Mouse (Mus musculus) kidney, adult 2 months (tissue): Measurements from ENCODE around the gene Timm17b. TPM values are rescaled to one million over a fixed set of nuclear protein-coding genes. Genes with fewer than 3 reads are reported as not detected.

Source experiments
- DNase-seq: peaks from one replicate; pipeline ENCODE4 v3.0.0; 2021
- H3K27ac ChIP-seq: fragments of 200-500 bp; 2 replicates; pipeline ENCODE4 v1.5.1; 2012; ENCODE audit warnings: low read depth, low read length, control low read depth, inconsistent platforms; ENCODE audit not compliant: insufficient read depth
- H3K27me3 ChIP-seq: fragments of 200-500 bp; replicated peaks from 2 replicates; pipeline ENCODE4 v1.6.1; 2012; ENCODE audit warnings: mild to moderate bottlenecking, moderate library complexity, low read length, inconsistent platforms; ENCODE audit not compliant: control insufficient read depth, insufficient read depth
- H3K36me3 ChIP-seq: fragments of 200-500 bp; 2 replicates; pipeline ENCODE4 v1.6.1; 2012; ENCODE audit warnings: mild to moderate bottlenecking, moderate library complexity, low read length, inconsistent platforms; ENCODE audit not compliant: control insufficient read depth, insufficient read depth
- H3K4me1 ChIP-seq: fragments of 200-500 bp; 2 replicates; pipeline ENCODE4 v1.6.1; 2011; ENCODE audit warnings: low read length; ENCODE audit not compliant: control insufficient read depth, insufficient read depth
- H3K4me3 ChIP-seq: fragments of 200-500 bp; 2 replicates; pipeline ENCODE4 v1.5.1; 2011; ENCODE audit warnings: mild to moderate bottlenecking, low read depth, low read length, control low read depth; ENCODE audit not compliant: insufficient read depth
- CTCF ChIP-seq: fragments of 200-500 bp; conservative IDR thresholded peaks from 2 replicates; pipeline ENCODE4 v1.5.1; 2011; ENCODE audit warnings: low read depth, mild to moderate bottlenecking, control low read depth, low read length, moderate library complexity, mixed read lengths; ENCODE audit not compliant: insufficient read depth, insufficient read length
- POLR2A ChIP-seq: fragments of 200-500 bp; IDR thresholded peaks from one replicate; pipeline ENCODE4 v1.6.1; 2011; ENCODE audit warnings: low read depth, low read length, control low read depth
- WGBS: fragments of 180-500 bp; shearing (Covaris S2); methylation state at CpG from one replicate; pipeline ENCODE4 v1.1.7; 2018; 5-methylcytosine and 5-hydroxymethylcytosine counted together
- polyA plus RNA-seq: library from polyadenylated mRNA; depleted of rRNA; stranded (reverse); fragments of >200 nt; gene quantifications from 2 replicates; pipeline ENCODE4 v1.2.3, GENCODE M21; 2012; rRNA removed

The Timm17b gene
- 47.0 and 60.9 TPM in 2 replicates for polyA plus RNA-seq

DNA sequence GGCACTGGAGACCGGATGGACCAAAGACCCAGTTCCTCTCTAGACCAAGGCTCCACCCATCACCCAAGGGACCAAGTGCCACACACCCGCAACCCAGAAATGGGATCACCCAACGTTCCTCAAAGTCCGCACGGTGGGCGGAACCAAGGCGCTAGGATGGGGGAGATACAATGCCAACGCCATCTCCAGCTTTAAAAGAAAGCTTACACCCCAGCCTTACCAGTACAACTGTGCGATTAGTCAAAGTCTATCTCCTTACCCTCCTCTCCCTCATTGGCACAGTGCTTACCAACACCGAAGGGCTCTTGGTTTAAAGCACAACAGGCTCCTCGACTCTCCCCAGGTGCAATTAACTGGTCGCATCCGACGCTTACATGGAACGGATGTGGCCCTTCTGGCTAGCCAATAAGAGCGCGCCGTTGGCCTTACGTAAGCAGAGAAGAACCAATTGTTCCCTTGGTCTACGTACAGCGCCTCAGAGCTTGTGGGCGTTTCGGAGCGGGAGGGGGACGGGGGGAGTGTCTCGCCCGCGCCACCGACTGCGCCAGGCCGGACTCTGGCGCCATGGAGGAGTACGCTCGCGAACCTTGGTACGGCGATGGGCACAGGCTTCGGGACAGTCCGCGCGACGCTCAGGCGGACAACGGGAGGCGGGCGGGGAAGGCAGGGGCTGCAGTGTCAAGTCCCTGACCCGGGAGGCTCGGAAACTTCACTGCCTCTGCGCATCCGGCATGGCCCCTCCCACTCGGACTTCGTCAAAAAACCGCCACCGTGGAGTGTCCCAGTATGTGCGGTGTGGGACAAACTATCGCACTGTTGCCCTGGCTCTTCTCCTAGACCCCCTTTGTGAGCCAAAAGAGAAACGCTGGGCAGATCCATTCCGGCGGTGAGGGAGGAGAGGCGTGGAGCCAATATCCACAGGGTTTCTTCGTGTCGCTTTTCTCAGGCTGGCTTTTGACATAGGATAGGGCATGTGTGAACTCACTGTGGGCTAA, at the start of gene Timm17b, which contains the start of gene Pqbp1:
Gene Timm17b, plus strand, starts transcription at position 478 of the 995 bp plus-strand sequence.
Gene Pqbp1, minus strand, starts transcription at position 390 of the 995 bp plus-strand sequence.
- TF ChIP-seq POLR2A = no peak
- no peak for TF ChIP-seq CTCF
- WGBS = under 1% methylated on average over 62 of the region's 62 CpGs
- peak; percentile 95 for DNase-seq
- H3K4me1 ChIP-seq = no peaks in the 10 kb centered on the region; the same call in 1 of the 2 replicates
- H3K27ac ChIP-seq = peak within 1 kb of the TSS; percentile 94
- H3K27me3 ChIP-seq = no peaks in the 10 kb centered on the region
- H3K4me3 ChIP-seq = peak within 1 kb of the TSS; percentile 93
- no peaks in the 10 kb centered on the region for H3K36me3 ChIP-seq

DNA sequence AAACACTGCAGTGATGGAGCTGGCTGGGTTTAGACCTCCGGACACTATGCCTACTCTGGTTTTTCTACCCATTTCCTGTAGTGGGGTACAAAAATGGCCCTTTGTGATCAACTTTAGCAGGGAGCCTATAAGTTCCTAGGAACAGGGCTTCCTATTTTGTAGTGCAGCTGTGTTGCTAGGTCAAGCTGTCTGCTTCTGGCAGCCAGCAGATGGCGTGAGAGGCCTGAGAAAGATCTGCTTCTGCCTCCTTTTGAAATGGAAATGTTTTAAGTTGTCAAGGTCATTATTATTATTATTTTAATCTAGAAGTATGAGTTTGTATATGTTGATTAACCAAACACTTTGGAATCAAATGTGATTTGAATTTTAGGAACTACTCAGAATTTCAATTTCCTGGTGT, 44.6 kb upstream of the Timm17b start:
- H3K4me3 ChIP-seq = no peak overlapping the region
- H3K4me1 ChIP-seq = no peaks in the 10 kb centered on the region
- no peaks in the 10 kb centered on the region; the same call in 1 of the 2 replicates for H3K36me3 ChIP-seq
- 46% methylated on average over 2 of the region's 2 CpGs for WGBS
- no peak for TF ChIP-seq POLR2A
- peak; percentile 64 for TF ChIP-seq CTCF
- H3K27ac ChIP-seq = no peak overlapping the region
- H3K27me3 ChIP-seq = no peaks in the 10 kb centered on the region
- DNase-seq = peak; percentile 27

DNA sequence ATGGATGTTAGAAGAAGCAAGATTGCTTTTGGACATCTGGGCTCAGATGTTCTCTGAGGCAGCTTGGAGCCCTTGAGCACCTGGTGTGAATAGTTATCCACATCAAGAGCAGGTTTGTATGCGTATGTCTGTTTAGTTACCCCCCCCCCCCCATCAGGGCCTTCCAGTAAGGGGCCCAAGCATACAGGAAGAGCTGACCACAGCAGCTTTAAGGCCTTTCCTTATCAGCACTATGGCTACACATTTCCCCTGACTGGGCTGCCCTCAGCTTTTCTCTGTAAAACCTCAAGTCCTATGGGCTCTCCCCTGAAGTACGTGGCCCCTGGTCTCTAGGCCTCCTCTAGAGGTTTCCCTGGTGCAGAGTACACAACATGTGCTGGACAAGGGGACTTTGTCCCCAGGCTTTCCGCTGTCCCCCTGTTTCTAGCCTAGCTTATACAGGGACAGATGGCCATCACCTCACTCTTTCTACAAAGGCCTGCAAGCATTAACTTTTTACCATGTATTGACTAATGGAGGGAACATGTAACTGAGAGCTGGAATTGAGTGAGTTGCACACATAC, 39.9 kb upstream of the Timm17b start:
- no peak for TF ChIP-seq POLR2A
- no peak for TF ChIP-seq CTCF
- no peak for DNase-seq
- no peak overlapping the region for H3K27ac ChIP-seq
- no peaks in the 10 kb centered on the region; the same call in 1 of the 2 replicates for H3K36me3 ChIP-seq
- no peaks in the 10 kb centered on the region for H3K4me1 ChIP-seq
- H3K27me3 ChIP-seq = no peaks in the 10 kb centered on the region
- H3K4me3 ChIP-seq = no peak overlapping the region
- WGBS = 78% methylated on average over 3 of the region's 3 CpGs

DNA sequence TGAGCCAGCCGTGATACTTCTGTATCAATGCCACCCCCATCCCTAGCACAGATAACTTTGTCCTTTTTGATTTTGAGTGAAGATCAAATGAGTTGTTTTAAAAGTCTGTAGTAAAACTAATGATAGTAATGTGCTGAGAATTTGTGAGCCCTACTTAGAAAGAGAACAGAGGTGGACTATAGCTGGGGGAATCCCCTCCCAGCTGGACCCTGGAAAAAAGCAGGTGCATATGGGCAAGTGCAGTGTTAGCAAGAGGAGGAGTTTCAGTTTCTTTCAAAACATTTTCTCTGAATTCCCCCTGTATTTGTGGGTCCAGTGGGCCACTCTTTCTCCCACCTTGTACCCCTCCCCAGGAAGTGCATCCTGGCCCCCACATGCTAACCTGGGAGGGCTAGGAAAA, 36.0 kb upstream of the Timm17b start:
- Histone ChIP-seq H3K27me3 (no peaks in the 10 kb centered on the region), H3K27ac (no peak overlapping the region), H3K4me1 (no peaks in the 10 kb centered on the region), H3K4me3 (no peak overlapping the region), H3K36me3 (no peaks in the 10 kb centered on the region; the same call in 1 of the 2 replicates)
- no peak for DNase-seq
- TF ChIP-seq POLR2A = no peak
- TF ChIP-seq CTCF = no peak
- WGBS = 82% methylated on average over 1 of the region's 1 CpGs

DNA sequence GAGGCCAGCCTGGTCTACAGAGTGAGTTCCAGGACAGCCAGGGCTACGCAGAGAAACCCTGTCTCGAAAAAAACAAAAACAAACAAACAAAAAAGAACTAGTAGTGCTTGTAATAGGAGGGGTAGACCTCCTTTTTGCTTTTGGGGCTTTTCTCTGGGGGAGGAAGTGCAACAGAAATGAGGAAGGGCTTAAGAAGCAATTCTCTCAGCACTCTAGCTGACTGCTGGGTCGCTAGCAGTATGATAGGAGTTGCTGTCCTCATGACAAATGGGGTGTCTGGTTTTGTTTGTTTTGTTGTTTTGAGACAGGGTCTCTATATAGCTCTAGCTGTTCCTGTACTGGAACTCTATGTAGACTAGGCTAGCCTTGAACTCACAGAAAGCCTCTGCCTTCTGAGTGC, 34.6 kb upstream of the Timm17b start:
- H3K4me1 ChIP-seq = no peaks in the 10 kb centered on the region
- H3K36me3 ChIP-seq = no peaks in the 10 kb centered on the region
- H3K4me3 ChIP-seq = no peak overlapping the region
- TF ChIP-seq POLR2A (no peak), CTCF (no peak)
- no peak overlapping the region for H3K27ac ChIP-seq
- H3K27me3 ChIP-seq = no peaks in the 10 kb centered on the region
- no peak for DNase-seq
- 76% methylated on average over 3 of the region's 3 CpGs for WGBS

DNA sequence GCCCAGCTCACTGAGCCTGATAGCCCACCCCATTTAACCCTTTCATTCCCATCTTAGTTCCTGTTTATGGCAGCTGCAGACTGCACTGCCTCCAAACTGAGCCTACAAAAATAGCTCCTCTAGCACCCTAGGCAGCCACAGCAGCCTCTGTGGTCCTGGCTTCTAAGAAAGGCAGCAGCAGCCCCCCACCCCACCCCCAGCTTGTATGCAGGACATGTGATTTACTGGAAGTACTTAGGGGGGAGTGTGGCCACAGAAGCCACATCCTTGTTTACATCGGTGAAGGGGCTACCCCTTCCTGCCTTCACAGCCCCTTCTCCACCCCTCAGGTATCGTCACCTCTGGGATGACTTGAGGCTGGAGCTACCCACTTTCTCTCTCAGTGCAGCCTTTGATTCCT, 33.8 kb upstream of the Timm17b start:
- no peaks in the 10 kb centered on the region for H3K36me3 ChIP-seq
- H3K4me3 ChIP-seq = no peak overlapping the region
- no peaks in the 10 kb centered on the region for H3K4me1 ChIP-seq
- 70% methylated on average over 2 of the region's 2 CpGs for WGBS
- no peak for TF ChIP-seq POLR2A
- no peak for TF ChIP-seq CTCF
- H3K27ac ChIP-seq = no peak overlapping the region
- DNase-seq = no peak
- no peaks in the 10 kb centered on the region for H3K27me3 ChIP-seq

DNA sequence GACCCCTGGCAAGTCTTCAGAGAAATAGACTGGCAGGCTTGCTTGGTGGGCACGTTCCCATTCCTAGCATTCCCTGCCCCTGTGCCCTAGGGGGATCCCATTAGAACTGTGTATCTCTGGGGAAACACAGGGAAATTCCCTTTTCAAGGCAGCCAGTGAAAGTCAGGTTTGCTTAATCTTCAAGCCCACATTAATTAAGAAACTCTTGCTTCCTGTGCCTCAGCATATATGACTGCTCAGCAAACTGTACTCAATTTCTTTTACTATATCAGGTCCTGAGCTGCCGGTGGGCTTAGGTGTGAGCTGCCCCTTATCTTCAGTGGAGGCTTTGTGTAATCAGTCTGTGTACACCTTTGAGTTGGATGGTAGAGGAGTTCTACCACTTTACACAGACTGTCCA, 33.4 kb upstream of the Timm17b start:
- WGBS = 68% methylated on average over 2 of the region's 2 CpGs
- no peaks in the 10 kb centered on the region for H3K36me3 ChIP-seq

More for the DNA sequence above, 33.4 kb upstream of the Timm17b start:
- Histone ChIP-seq H3K27me3 (no peaks in the 10 kb centered on the region), H3K4me1 (no peaks in the 10 kb centered on the region), H3K27ac (no peak overlapping the region), H3K4me3 (no peak overlapping the region)
- DNase-seq = no peak
- no peak for TF ChIP-seq POLR2A
- TF ChIP-seq CTCF = no peak
